Mouse (Mus musculus) thymus, postnatal 14 days (tissue): ENCODE results near the gene Gse1.

Source experiments
- DNase-seq: peaks from one replicate; pipeline ENCODE4 v3.0.0; 2021

The Gse1 gene

GRCm38 (mm10) chr8:120213229-120213628 lies 15.0 kb upstream of the Gse1 start:
- no peak for DNase-seq

DNA sequence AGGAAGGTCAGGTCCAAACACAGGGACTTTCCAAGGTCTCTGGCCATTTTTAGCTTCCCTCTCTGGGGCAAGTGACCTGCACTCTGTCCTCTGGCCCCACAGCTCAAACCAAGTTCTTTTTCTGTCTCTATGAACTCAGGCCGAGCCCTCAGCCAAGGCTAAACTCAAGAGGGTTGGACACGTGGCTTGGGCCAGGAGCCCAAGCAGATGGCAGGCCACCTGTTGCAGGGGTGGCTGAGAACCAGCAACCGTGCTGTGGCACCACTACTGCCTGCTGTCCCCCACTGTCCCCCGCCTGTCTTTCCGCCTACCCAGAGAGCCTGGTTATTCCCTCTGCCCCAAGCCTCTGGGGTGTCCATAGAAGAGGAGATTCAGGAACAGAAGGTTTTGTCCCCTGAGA lies 14.3 kb upstream of the Gse1 start:
- no peak for DNase-seq

- no peak for DNase-seq
These were observed 12.7 kb upstream of the Gse1 start for GRCm38 (mm10) chr8:120215416-120216141.

DNA sequence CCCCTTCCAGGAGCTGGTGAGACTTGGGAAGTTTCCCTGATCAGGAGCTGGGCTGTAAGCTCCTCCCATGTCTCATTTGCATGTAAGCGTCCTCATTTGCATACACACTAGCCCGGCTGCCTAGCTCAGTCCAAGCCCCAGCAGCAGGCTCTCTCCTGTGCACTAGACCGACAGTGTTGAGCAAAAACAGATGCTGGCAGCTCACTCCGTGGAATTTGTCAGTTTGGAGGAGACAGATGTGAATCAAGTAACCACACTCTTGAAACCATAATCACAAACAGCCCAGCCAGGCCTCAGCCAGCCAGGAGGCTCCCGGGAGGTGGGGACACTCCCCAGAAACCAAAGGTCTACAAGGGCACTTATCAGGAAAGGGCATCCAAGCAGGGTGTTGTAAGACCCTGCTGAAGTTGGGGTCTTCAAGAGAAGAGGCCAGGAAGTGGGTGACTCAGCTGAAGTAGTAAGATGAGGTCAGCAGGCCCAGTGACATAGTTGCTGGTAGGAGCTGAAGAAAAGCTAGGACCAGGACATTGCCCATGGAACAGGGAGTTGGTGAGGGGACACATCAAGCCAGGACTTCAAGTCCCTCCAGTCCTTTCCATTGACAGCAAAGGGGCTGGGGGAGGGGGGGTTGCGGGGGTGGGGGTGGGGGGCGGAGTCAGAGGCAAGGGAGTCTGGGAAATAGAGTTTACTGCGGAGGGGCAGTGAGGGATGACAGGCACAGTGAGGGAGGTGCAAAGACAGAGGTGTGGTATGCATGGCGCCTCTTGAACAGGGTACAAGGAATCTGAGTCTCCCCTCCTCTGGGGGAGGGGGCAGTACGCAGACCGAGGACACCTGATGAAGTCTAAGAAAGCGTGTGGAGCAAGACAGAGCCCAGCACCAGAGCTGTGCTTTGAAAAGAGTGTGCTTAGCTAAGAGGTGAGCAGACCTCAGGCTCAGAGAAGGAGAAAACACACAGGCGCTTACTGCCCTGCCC lies 11.1 kb upstream of the Gse1 start:
- no peak for DNase-seq

DNA sequence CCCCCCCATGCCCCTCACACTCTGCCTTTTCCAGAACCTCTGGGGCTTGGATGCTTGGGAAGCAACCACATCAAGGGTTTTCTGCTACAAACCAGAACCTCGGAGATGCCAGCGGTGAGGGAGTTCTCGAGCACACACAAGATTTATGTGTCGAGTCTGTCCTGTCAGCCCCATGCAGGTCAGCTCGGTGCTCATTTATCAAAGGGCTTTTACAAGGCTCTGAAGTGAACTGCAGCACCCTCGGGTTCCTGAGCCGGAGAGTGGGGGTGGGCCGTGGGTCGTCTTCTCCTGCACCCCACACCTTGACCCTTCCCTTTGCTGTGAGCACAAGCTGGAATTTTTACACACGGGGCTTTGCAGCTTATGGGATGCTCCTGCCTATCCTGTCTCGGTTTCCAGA lies 5.7 kb upstream of the Gse1 start:
- DNase-seq, result no peak

- DNase-seq, result no peak
These were observed 3.5 kb upstream of the Gse1 start for GRCm38 (mm10) chr8:120224521-120225420.

GRCm38 (mm10) chr8:120225421-120226151 lies 2.7 kb upstream of the Gse1 start:
- peak; percentile 46 for DNase-seq

- no peak for DNase-seq
These were observed 1.3 kb upstream of the Gse1 start for GRCm38 (mm10) chr8:120226700-120227577.

GRCm38 (mm10) chr8:120227578-120227876 lies 729 bp upstream of the Gse1 start:
- DNase-seq, result no peak

DNA sequence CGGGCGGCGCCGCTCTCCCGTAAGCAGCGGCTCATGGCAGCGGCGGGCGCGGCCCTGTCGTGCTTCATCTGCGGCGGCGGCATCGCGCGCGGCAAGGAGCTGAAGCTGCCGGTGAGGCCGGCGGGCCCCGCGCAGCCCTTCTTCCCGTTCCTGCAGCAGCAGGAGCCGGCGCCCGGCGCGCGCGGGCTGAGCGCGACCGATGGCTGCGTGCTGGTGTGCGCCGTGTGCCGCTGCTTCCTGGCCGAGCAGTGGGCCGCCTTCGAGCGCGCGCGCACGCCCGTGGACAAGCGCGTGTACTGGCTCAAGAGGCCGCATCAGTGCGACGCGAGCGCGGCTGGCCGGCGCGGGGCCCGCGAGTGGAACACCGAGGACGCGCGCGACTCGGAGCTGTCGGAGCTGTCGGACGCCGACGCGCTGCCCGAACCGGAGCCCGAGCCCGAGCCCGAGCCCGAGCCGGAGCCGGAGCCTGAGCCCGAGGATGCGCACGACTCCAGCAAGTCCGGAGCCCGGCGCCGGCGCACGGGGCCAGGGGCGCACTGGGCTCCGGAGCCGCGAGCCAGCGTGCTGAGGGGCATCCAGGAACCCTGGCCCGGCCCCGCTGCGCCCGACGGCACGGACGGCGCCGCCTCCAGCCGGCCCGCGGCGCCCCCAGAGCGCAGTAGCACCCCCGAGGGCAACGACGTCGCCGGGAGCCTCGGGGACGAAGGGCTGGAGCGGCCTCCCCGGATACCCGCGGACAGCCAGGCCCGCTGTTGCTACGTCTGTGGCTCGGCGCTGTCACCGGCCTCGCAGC lies 721 bp downstream of the Gse1 start:
- no peak for DNase-seq

- DNase-seq, result no peak
These were observed 1.3 kb downstream of the Gse1 start for GRCm38 (mm10) chr8:120229574-120229916.

- no peak for DNase-seq
These were observed 1.8 kb downstream of the Gse1 start for GRCm38 (mm10) chr8:120230081-120230480.

- DNase-seq, result no peak
These were observed 2.7 kb downstream of the Gse1 start for GRCm38 (mm10) chr8:120230715-120231614.

GRCm38 (mm10) chr8:120231870-120232269 lies 3.6 kb downstream of the Gse1 start:
- no peak for DNase-seq

GRCm38 (mm10) chr8:120232398-120232797 lies 4.1 kb downstream of the Gse1 start:
- DNase-seq, result no peak

DNA sequence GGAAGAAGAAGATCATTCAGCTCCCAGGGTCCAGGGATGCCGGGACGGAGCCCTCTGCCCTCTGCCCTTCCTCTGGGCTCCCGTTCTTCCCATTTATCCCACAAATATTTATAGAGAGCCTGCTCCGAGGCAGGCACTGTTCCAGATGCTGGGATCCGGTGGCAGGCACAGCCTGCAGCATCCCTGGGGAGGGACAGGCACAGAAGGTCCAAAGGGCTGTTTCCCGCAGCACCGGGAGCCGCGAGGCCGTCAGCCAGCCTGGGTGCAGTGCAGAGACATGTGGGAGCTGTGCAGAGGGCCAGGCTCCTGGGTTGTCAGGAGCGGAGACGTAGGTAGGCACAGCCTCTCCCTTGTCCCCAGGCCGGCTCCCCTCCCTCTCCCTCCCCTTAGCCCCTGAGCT lies 4.7 kb downstream of the Gse1 start:
- DNase-seq, result no peak

- DNase-seq, result no peak
These were observed 6.2 kb downstream of the Gse1 start for GRCm38 (mm10) chr8:120234457-120234856.

DNA sequence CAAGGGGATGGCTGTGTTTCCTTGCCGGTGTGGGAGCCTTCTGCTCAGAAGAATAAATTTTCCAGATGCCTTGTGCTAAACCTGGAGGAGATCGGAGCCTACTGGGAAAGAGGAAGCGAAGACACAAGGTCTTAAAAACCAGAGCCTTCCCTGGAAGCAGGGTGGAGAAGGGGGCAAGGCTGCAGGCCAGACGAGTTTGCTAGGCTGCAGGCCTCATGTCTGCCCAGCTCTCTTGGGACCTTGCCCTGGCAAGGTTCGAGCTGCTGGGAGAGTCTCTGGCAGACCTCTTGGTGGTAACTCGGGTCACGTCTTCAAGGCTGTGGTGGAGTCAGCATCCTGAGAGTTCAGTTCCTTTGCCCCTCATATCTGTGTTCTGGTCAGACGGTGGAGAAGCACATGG lies 6.6 kb downstream of the Gse1 start:
- DNase-seq, result no peak

DNA sequence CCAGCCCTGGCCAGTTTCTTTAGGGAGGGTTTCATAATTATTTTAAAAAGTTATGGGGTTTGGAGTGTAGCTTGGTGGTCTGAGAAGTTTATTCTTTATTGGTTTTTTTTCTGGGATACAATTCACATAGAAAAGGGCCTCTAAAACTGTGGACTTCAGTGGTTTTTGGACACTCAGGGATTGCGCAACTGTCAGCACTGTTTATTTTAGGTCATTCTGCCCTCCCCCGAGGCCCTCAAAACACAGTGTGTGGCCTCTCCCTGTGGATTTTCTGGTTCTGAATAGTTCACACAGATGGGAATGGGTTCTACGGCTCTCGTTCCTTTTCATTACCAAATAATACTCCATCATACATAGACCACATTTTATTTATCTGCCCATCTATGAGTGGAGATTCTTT lies 15.0 kb downstream of the Gse1 start:
- DNase-seq, result no peak
